Mouse (Mus musculus): ENCODE data around the gene Tmem82.
A peak's percentile ranks its signal among the peaks of the same experiment; 100 is the strongest.

The Tmem82 gene

GRCm38 (mm10) chr4:141609538-141609937, 8.9 kb downstream of the Tmem82 start:
- peak; percentile 50 to 59 for DNase-seq

GRCm38 (mm10) chr4:141605861-141606260, 12.6 kb downstream of the Tmem82 start, which contains the start of gene Fblim1:
TSS of gene Fblim1 (minus strand) at chr4:141606096.
- peak; percentile 50 to 58 for DNase-seq

GRCm38 (mm10) chr4:141605421-141605820, 13.0 kb downstream of the Tmem82 start:
- no peak for DNase-seq

GRCm38 (mm10) chr4:141604493-141604892, 13.9 kb downstream of the Tmem82 start:
- peak; percentile 70 to 80 for DNase-seq

- no peak for DNase-seq
Observed at GRCm38 (mm10) chr4:141603921-141604320, 14.5 kb downstream of the Tmem82 start.

GRCm38 (mm10) chr4:141602523-141603223, 15.8 kb downstream of the Tmem82 start:
- no peak for DNase-seq

GRCm38 (mm10) chr4:141601148-141601862, 17.1 kb downstream of the Tmem82 start:
- no peak for DNase-seq

- no peak for DNase-seq
Observed at GRCm38 (mm10) chr4:141600364-141600763, 18.1 kb downstream of the Tmem82 start.

GRCm38 (mm10) chr4:141599251-141600141, 18.9 kb downstream of the Tmem82 start:
- DNase-seq, result peak; percentile 49 to 63

- no peak for DNase-seq
Observed at GRCm38 (mm10) chr4:141598894-141599250, 19.6 kb downstream of the Tmem82 start.

GRCm38 (mm10) chr4:141598199-141598893, 20.1 kb downstream of the Tmem82 start:
- peak; percentile 71 to 92 for DNase-seq

- DNase-seq, result no peak
Observed at GRCm38 (mm10) chr4:141596700-141597328, 21.6 kb downstream of the Tmem82 start.

- DNase-seq, result peak; percentile 40 to 69
Observed at GRCm38 (mm10) chr4:141595605-141596268, 22.7 kb downstream of the Tmem82 start.

GRCm38 (mm10) chr4:141595138-141595537, 23.3 kb downstream of the Tmem82 start:
- no peak for DNase-seq

- DNase-seq, result peak; percentile 39 to 54
Observed at GRCm38 (mm10) chr4:141591547-141591946, 26.9 kb downstream of the Tmem82 start.

- no peak for DNase-seq
Observed at GRCm38 (mm10) chr4:141583919-141584318, 34.5 kb downstream of the Tmem82 start.

- no peak for DNase-seq
Observed at GRCm38 (mm10) chr4:141581051-141581450, 37.4 kb downstream of the Tmem82 start.

- peak in 1 of 2 experiments; percentile 32 for DNase-seq
Observed at GRCm38 (mm10) chr4:141578833-141579232, 39.6 kb downstream of the Tmem82 start.

GRCm38 (mm10) chr4:141576877-141577276, 41.6 kb downstream of the Tmem82 start:
- no peak for DNase-seq

GRCm38 (mm10) chr4:141576404-141576803, 42.0 kb downstream of the Tmem82 start:
- no peak for DNase-seq

Measured in lung, postnatal 4 days (tissue).